Mouse (Mus musculus): ENCODE measurements at regions not wholly inside any gene's neighbourhood (a gene's known extent, or its start where the extent isn't known, plus 50 kb on each side); places are given as distances from the start of the nearest gene placed in this dataset.

- TF ChIP-seq CTCF (conservative IDR thresholded peaks at IDR 0.05; ENCODE audit: low read length) (no peak), NANOG (IDR thresholded peaks at IDR 0.05; ENCODE audit: borderline replicate concordance, low read length) (no peak), POU5F1 (IDR thresholded peaks at IDR 0.05; ENCODE audit: borderline replicate concordance, low read length) (no peak)
- peaks cover 16% of the 10 kb centered on the region for H3K9me3 ChIP-seq (ENCODE audit: low read length)
- H3K4me1 ChIP-seq (replicated peaks; ENCODE audit: low read depth, low read length), result peaks cover 58% of the 10 kb centered on the region
- no peaks in the 10 kb centered on the region for H3K36me3 ChIP-seq (ENCODE audit: insufficient read depth, low read length)
- no peaks in the 10 kb centered on the region for H3K27me3 ChIP-seq (ENCODE audit: insufficient read depth, low read length)
- H3K4me3 ChIP-seq (replicated peaks; ENCODE audit: low read length), result no peak overlapping the region
Measured at GRCm38 (mm10) chr10:111409497-111409896, 63.5 kb upstream of the Nap1l1 start.

GRCm38 (mm10) chr10:111410121-111410520 is 62.9 kb upstream of the Nap1l1 start:
- Histone ChIP-seq H3K4me1 (replicated peaks; ENCODE audit: low read depth, low read length) (peaks cover 58% of the 10 kb centered on the region), H3K9me3 (ENCODE audit: low read length) (peaks cover 16% of the 10 kb centered on the region), H3K4me3 (replicated peaks; ENCODE audit: low read length) (no peak overlapping the region), H3K27me3 (ENCODE audit: insufficient read depth, low read length) (no peaks in the 10 kb centered on the region), H3K36me3 (ENCODE audit: insufficient read depth, low read length) (no peaks in the 10 kb centered on the region)
- no peak for TF ChIP-seq CTCF (conservative IDR thresholded peaks at IDR 0.05; ENCODE audit: low read length)
- no peak for TF ChIP-seq POU5F1 (IDR thresholded peaks at IDR 0.05; ENCODE audit: borderline replicate concordance, low read length)
- no peak for TF ChIP-seq NANOG (IDR thresholded peaks at IDR 0.05; ENCODE audit: borderline replicate concordance, low read length)

GRCm38 (mm10) chr10:111411533-111411932 is 61.5 kb upstream of the Nap1l1 start:
- H3K27me3 ChIP-seq (ENCODE audit: insufficient read depth, low read length), result no peaks in the 10 kb centered on the region
- no peaks in the 10 kb centered on the region for H3K36me3 ChIP-seq (ENCODE audit: insufficient read depth, low read length)
- TF ChIP-seq CTCF (conservative IDR thresholded peaks at IDR 0.05; ENCODE audit: low read length) (no peak), POU5F1 (IDR thresholded peaks at IDR 0.05; ENCODE audit: borderline replicate concordance, low read length) (no peak), NANOG (IDR thresholded peaks at IDR 0.05; ENCODE audit: borderline replicate concordance, low read length) (no peak)
- H3K4me3 ChIP-seq (replicated peaks; ENCODE audit: low read length), result no peak overlapping the region
- H3K4me1 ChIP-seq (replicated peaks; ENCODE audit: low read depth, low read length), result peaks cover 68% of the 10 kb centered on the region
- H3K9me3 ChIP-seq (ENCODE audit: low read length), result peaks cover 16% of the 10 kb centered on the region

GRCm38 (mm10) chr10:111416611-111417130 is 56.4 kb upstream of the Nap1l1 start:
- TF ChIP-seq CTCF (conservative IDR thresholded peaks at IDR 0.05; ENCODE audit: low read length), result no peak
- no peak for TF ChIP-seq POU5F1 (IDR thresholded peaks at IDR 0.05; ENCODE audit: borderline replicate concordance, low read length)
- no peak for TF ChIP-seq NANOG (IDR thresholded peaks at IDR 0.05; ENCODE audit: borderline replicate concordance, low read length)

GRCm38 (mm10) chr10:111419375-111420194 is 53.4 kb upstream of the Nap1l1 start:
- Histone ChIP-seq H3K4me1 (replicated peaks; ENCODE audit: low read depth, low read length) (peaks cover 67% of the 10 kb centered on the region), H3K27me3 (ENCODE audit: insufficient read depth, low read length) (no peaks in the 10 kb centered on the region), H3K9me3 (ENCODE audit: low read length) (peaks cover 14% of the 10 kb centered on the region), H3K36me3 (ENCODE audit: insufficient read depth, low read length) (no peaks in the 10 kb centered on the region), H3K4me3 (replicated peaks; ENCODE audit: low read length) (no peak overlapping the region)
- TF ChIP-seq CTCF (conservative IDR thresholded peaks at IDR 0.05; ENCODE audit: low read length) (no peak), POU5F1 (IDR thresholded peaks at IDR 0.05; ENCODE audit: borderline replicate concordance, low read length) (no peak)

More at GRCm38 (mm10) chr10:111416611-111417130, 56.4 kb upstream of the Nap1l1 start:
- no peaks in the 10 kb centered on the region for H3K36me3 ChIP-seq (ENCODE audit: insufficient read depth, low read length)
- H3K27me3 ChIP-seq (ENCODE audit: insufficient read depth, low read length), result no peaks in the 10 kb centered on the region
- peaks cover 20% of the 10 kb centered on the region for H3K9me3 ChIP-seq (ENCODE audit: low read length)
- no peak overlapping the region for H3K4me3 ChIP-seq (replicated peaks; ENCODE audit: low read length)
- H3K4me1 ChIP-seq (replicated peaks; ENCODE audit: low read depth, low read length), result peaks cover 71% of the 10 kb centered on the region

- H3K4me1 ChIP-seq (replicated peaks; ENCODE audit: low read depth, low read length), result peaks cover 67% of the 10 kb centered on the region
- no peaks in the 10 kb centered on the region for H3K27me3 ChIP-seq (ENCODE audit: insufficient read depth, low read length)
- no peaks in the 10 kb centered on the region for H3K36me3 ChIP-seq (ENCODE audit: insufficient read depth, low read length)
- TF ChIP-seq POU5F1 (IDR thresholded peaks at IDR 0.05; ENCODE audit: borderline replicate concordance, low read length) (no peak), NANOG (IDR thresholded peaks at IDR 0.05; ENCODE audit: borderline replicate concordance, low read length) (no peak), CTCF (conservative IDR thresholded peaks at IDR 0.05; ENCODE audit: low read length) (no peak)
- peaks cover 13% of the 10 kb centered on the region for H3K9me3 ChIP-seq (ENCODE audit: low read length)
- no peak overlapping the region for H3K4me3 ChIP-seq (replicated peaks; ENCODE audit: low read length)
Measured at GRCm38 (mm10) chr10:111420195-111420838, 52.7 kb upstream of the Nap1l1 start.

- Histone ChIP-seq H3K36me3 (ENCODE audit: insufficient read depth, low read length) (no peaks in the 10 kb centered on the region), H3K4me1 (replicated peaks; ENCODE audit: low read depth, low read length) (peaks cover 53% of the 10 kb centered on the region), H3K4me3 (replicated peaks; ENCODE audit: low read length) (peak overlapping the region; percentile 35), H3K27me3 (ENCODE audit: insufficient read depth, low read length) (no peaks in the 10 kb centered on the region), H3K9me3 (ENCODE audit: low read length) (peaks cover 25% of the 10 kb centered on the region)
- peak; percentile 20; the same call in 1 of the 2 replicates for TF ChIP-seq NANOG (IDR thresholded peaks at IDR 0.05; ENCODE audit: borderline replicate concordance, low read length)
- TF ChIP-seq POU5F1 (IDR thresholded peaks at IDR 0.05; ENCODE audit: borderline replicate concordance, low read length), result no peak
- TF ChIP-seq CTCF (conservative IDR thresholded peaks at IDR 0.05; ENCODE audit: low read length), result no peak
Measured at GRCm38 (mm10) chr10:111422057-111422456, 51.0 kb upstream of the Nap1l1 start.

- Histone ChIP-seq H3K4me1 (replicated peaks; ENCODE audit: low read depth, low read length) (peaks cover 48% of the 10 kb centered on the region), H3K4me3 (replicated peaks; ENCODE audit: low read length) (0 out of 2 replicates have a peak overlapping the region, but pooled peaks have one; percentile 20), H3K27me3 (ENCODE audit: insufficient read depth, low read length) (no peaks in the 10 kb centered on the region), H3K36me3 (ENCODE audit: insufficient read depth, low read length) (no peaks in the 10 kb centered on the region), H3K9me3 (ENCODE audit: low read length) (peaks cover 21% of the 10 kb centered on the region)
- TF ChIP-seq NANOG (IDR thresholded peaks at IDR 0.05; ENCODE audit: borderline replicate concordance, low read length) (no peak), CTCF (conservative IDR thresholded peaks at IDR 0.05; ENCODE audit: low read length) (no peak), POU5F1 (IDR thresholded peaks at IDR 0.05; ENCODE audit: borderline replicate concordance, low read length) (no peak)
Measured at GRCm38 (mm10) chr10:111422649-111423048, 50.4 kb upstream of the Nap1l1 start.
